Mouse (Mus musculus): ENCODE results near the gene Slc25a21. TPM values are rescaled to one million over a fixed set of nuclear protein-coding genes. Genes with fewer than 3 reads are reported as not detected.
A peak's percentile ranks its signal among the peaks of the same experiment; 100 is the strongest.

Slc25a21 gene
- polyA plus RNA-seq, 1 experiment, result 0.62 TPM

- no peaks in the 10 kb centered on the region for H3K4me1 ChIP-seq (ENCODE audit: control insufficient read depth, insufficient read depth, low read length)
- H3K27ac ChIP-seq (ENCODE audit: insufficient read depth, low read length), result no peak overlapping the region
- TF ChIP-seq CTCF (IDR thresholded peaks at IDR 0.05; ENCODE audit: borderline replicate concordance, insufficient read depth, low read depth, low read length), result no peak
- no peak for TF ChIP-seq POLR2A (IDR thresholded peaks at IDR 0.05; ENCODE audit: borderline replicate concordance, insufficient read depth, low read length)
- peak overlapping the region; percentile 33 for H3K4me3 ChIP-seq (replicated peaks; ENCODE audit: insufficient read depth, low read depth, low read length)
- 4% methylated on average over 57 of the region's 59 CpGs for WGBS
- no peaks in the 10 kb centered on the region; the same call in 1 of the 2 replicates for H3K27me3 ChIP-seq (ENCODE audit: control insufficient read depth, insufficient read depth, low read length)
- peak; percentile 4 to 15 for DNase-seq
Measured at GRCm38 (mm10) chr12:57196608-57197362, 487 bp downstream of the Slc25a21 start.

- TF ChIP-seq POLR2A (IDR thresholded peaks at IDR 0.05; ENCODE audit: borderline replicate concordance, insufficient read depth, low read length), result no peak
- no peak for TF ChIP-seq CTCF (IDR thresholded peaks at IDR 0.05; ENCODE audit: borderline replicate concordance, insufficient read depth, low read depth, low read length)
- no peak overlapping the region for H3K4me3 ChIP-seq (replicated peaks; ENCODE audit: insufficient read depth, low read depth, low read length)
- no peaks in the 10 kb centered on the region for H3K4me1 ChIP-seq (ENCODE audit: control insufficient read depth, insufficient read depth, low read length)
- no peak for DNase-seq
- H3K27ac ChIP-seq (ENCODE audit: insufficient read depth, low read length), result no peak overlapping the region
- WGBS, result 51% methylated on average over 8 of the region's 8 CpGs
- no peaks in the 10 kb centered on the region; the same call in 1 of the 2 replicates for H3K27me3 ChIP-seq (ENCODE audit: control insufficient read depth, insufficient read depth, low read length)
Measured at GRCm38 (mm10) chr12:57196286-57196607, 1.0 kb downstream of the Slc25a21 start.

- Histone ChIP-seq H3K4me3 (replicated peaks; ENCODE audit: insufficient read depth, low read depth, low read length) (no peak overlapping the region), H3K4me1 (ENCODE audit: control insufficient read depth, insufficient read depth, low read length) (no peaks in the 10 kb centered on the region), H3K27ac (ENCODE audit: insufficient read depth, low read length) (no peak overlapping the region), H3K27me3 (ENCODE audit: control insufficient read depth, insufficient read depth, low read length) (no peaks in the 10 kb centered on the region; the same call in 1 of the 2 replicates)
- 27% methylated on average over 3 of the region's 3 CpGs for WGBS
- DNase-seq, result peak; percentile 14 to 37
- no peak for TF ChIP-seq POLR2A (IDR thresholded peaks at IDR 0.05; ENCODE audit: borderline replicate concordance, insufficient read depth, low read length)
- 0 out of 2 replicates have a peak, but pooled peaks have one; percentile 5 for TF ChIP-seq CTCF (IDR thresholded peaks at IDR 0.05; ENCODE audit: borderline replicate concordance, insufficient read depth, low read depth, low read length)
Measured at GRCm38 (mm10) chr12:57194609-57195008, 2.7 kb downstream of the Slc25a21 start.

GRCm38 (mm10) chr12:57187032-57187431, 10.2 kb downstream of the Slc25a21 start:
- Histone ChIP-seq H3K27me3 (ENCODE audit: control insufficient read depth, insufficient read depth, low read length) (no peaks in the 10 kb centered on the region), H3K4me1 (ENCODE audit: control insufficient read depth, insufficient read depth, low read length) (no peaks in the 10 kb centered on the region), H3K4me3 (replicated peaks; ENCODE audit: insufficient read depth, low read depth, low read length) (no peak overlapping the region), H3K27ac (ENCODE audit: insufficient read depth, low read length) (no peak overlapping the region)
- DNase-seq, result no peak
- 90% methylated on average over 4 of the region's 4 CpGs for WGBS
- no peak for TF ChIP-seq POLR2A (IDR thresholded peaks at IDR 0.05; ENCODE audit: borderline replicate concordance, insufficient read depth, low read length)
- no peak for TF ChIP-seq CTCF (IDR thresholded peaks at IDR 0.05; ENCODE audit: borderline replicate concordance, insufficient read depth, low read depth, low read length)

GRCm38 (mm10) chr12:57186126-57186525, 11.1 kb downstream of the Slc25a21 start:
- 69% methylated on average over 2 of the region's 2 CpGs for WGBS

GRCm38 (mm10) chr12:57185475-57185874, 11.8 kb downstream of the Slc25a21 start:
- TF ChIP-seq POLR2A (IDR thresholded peaks at IDR 0.05; ENCODE audit: borderline replicate concordance, insufficient read depth, low read length) (no peak), CTCF (IDR thresholded peaks at IDR 0.05; ENCODE audit: borderline replicate concordance, insufficient read depth, low read depth, low read length) (no peak)
- Histone ChIP-seq H3K4me3 (replicated peaks; ENCODE audit: insufficient read depth, low read depth, low read length) (no peak overlapping the region), H3K27me3 (ENCODE audit: control insufficient read depth, insufficient read depth, low read length) (no peaks in the 10 kb centered on the region), H3K4me1 (ENCODE audit: control insufficient read depth, insufficient read depth, low read length) (no peaks in the 10 kb centered on the region), H3K27ac (ENCODE audit: insufficient read depth, low read length) (no peak overlapping the region)
- 0% methylated on average over 1 of the region's 1 CpGs for whole genome bisulfite sequencing
- no peak for DNase-seq

More at GRCm38 (mm10) chr12:57186126-57186525, 11.1 kb downstream of the Slc25a21 start:
- H3K4me3 ChIP-seq (replicated peaks; ENCODE audit: insufficient read depth, low read depth, low read length), result no peak overlapping the region
- H3K4me1 ChIP-seq (ENCODE audit: control insufficient read depth, insufficient read depth, low read length), result no peaks in the 10 kb centered on the region
- no peaks in the 10 kb centered on the region for H3K27me3 ChIP-seq (ENCODE audit: control insufficient read depth, insufficient read depth, low read length)
- DNase-seq, result no peak
- TF ChIP-seq POLR2A (IDR thresholded peaks at IDR 0.05; ENCODE audit: borderline replicate concordance, insufficient read depth, low read length) (no peak), CTCF (IDR thresholded peaks at IDR 0.05; ENCODE audit: borderline replicate concordance, insufficient read depth, low read depth, low read length) (no peak)
- H3K27ac ChIP-seq (ENCODE audit: insufficient read depth, low read length), result no peak overlapping the region

- WGBS, result 56% methylated on average over 2 of the region's 2 CpGs
- TF ChIP-seq CTCF (IDR thresholded peaks at IDR 0.05; ENCODE audit: borderline replicate concordance, insufficient read depth, low read depth, low read length) (no peak), POLR2A (IDR thresholded peaks at IDR 0.05; ENCODE audit: borderline replicate concordance, insufficient read depth, low read length) (no peak)
- Histone ChIP-seq H3K4me3 (replicated peaks; ENCODE audit: insufficient read depth, low read depth, low read length) (no peak overlapping the region), H3K27me3 (ENCODE audit: control insufficient read depth, insufficient read depth, low read length) (no peaks in the 10 kb centered on the region), H3K27ac (ENCODE audit: insufficient read depth, low read length) (no peak overlapping the region), H3K4me1 (ENCODE audit: control insufficient read depth, insufficient read depth, low read length) (no peaks in the 10 kb centered on the region)
- no peak for DNase-seq
Measured at GRCm38 (mm10) chr12:57184401-57185147, 12.7 kb downstream of the Slc25a21 start.
